Mouse (Mus musculus) liver, embryonic 11.5 days (tissue): Measurements from ENCODE around the gene Kat6b. TPM values are rescaled to one million over a fixed set of nuclear protein-coding genes. Genes with fewer than 3 reads are reported as not detected.

Experiments used
- ATAC-seq: fragments of 200-750 bp; cut with Nextera tagmentation; replicated peaks from 2 replicates; pipeline ENCODE4 v1.8.0; 2017; ENCODE audit warnings: moderate number of reproducible peaks, mild to moderate bottlenecking, moderate TSS enrichment, moderate library complexity; ENCODE audit not compliant: low FRiP score
- DNase-seq: peaks from one replicate; pipeline ENCODE4 v3.0.0-alpha.2; 2017; ENCODE audit warnings: low spot score
- H3K27ac ChIP-seq: fragments of 300-500 bp; sonication (generic); 2 replicates; pipeline ENCODE4 v1.5.1; 2014; ENCODE audit warnings: mild to moderate bottlenecking, low read depth, low read length, control low read depth
- H3K27me3 ChIP-seq: fragments of 300-500 bp; sonication (generic); replicated peaks from 2 replicates; pipeline ENCODE4 v1.6.1; 2014; ENCODE audit warnings: low read length, mixed read lengths; ENCODE audit not compliant: control insufficient read depth, insufficient read depth
- H3K36me3 ChIP-seq: fragments of 300-500 bp; sonication (generic); 2 replicates; pipeline ENCODE4 v1.6.1; 2014; ENCODE audit warnings: mild to moderate bottlenecking, low read length, moderate library complexity, mixed read lengths; ENCODE audit not compliant: control insufficient read depth, insufficient read depth
- H3K4me1 ChIP-seq: fragments of 300-500 bp; sonication (generic); replicated peaks from 2 replicates; pipeline ENCODE4 v1.6.1; 2014; ENCODE audit warnings: low read length, mixed read lengths; ENCODE audit not compliant: control insufficient read depth, insufficient read depth
- H3K4me2 ChIP-seq: fragments of 300-500 bp; sonication (generic); 2 replicates; pipeline ENCODE4 v1.6.1; 2014; ENCODE audit warnings: mild to moderate bottlenecking, control low read depth, moderate library complexity
- H3K4me3 ChIP-seq: fragments of 300-500 bp; sonication (generic); 2 replicates; pipeline ENCODE4 v1.5.1; 2014; ENCODE audit warnings: low read depth, low read length, control low read depth
- H3K9ac ChIP-seq: fragments of 300-500 bp; sonication (generic); 2 replicates; pipeline ENCODE4 v1.6.1; 2014; ENCODE audit warnings: low read depth, low read length, control low read depth
- H3K9me3 ChIP-seq: fragments of 300-500 bp; sonication (generic); 2 replicates; pipeline ENCODE4 v1.6.1; 2016; ENCODE audit warnings: low read length, inconsistent platforms, mixed read lengths; ENCODE audit not compliant: control insufficient read depth
- WGBS: fragments of 180-500 bp; shearing (Covaris S2); extraction: QIAGEN DNeasy Blood & Tissue Kit; methylation state at CpG from one replicate; pipeline ENCODE4 v1.1.7; 2014; 5-methylcytosine and 5-hydroxymethylcytosine counted together
- polyA plus RNA-seq: library from polyadenylated mRNA; unstranded; fragments of >200 nt; fragmentation: Nextera tagmentation; extraction: Ambion mirVana; gene quantifications from 2 replicates; pipeline ENCODE4 v1.2.1, GENCODE M21; 2014

Gene Kat6b
- polyA plus RNA-seq: 6.7 TPM in 2 replicates

DNA sequence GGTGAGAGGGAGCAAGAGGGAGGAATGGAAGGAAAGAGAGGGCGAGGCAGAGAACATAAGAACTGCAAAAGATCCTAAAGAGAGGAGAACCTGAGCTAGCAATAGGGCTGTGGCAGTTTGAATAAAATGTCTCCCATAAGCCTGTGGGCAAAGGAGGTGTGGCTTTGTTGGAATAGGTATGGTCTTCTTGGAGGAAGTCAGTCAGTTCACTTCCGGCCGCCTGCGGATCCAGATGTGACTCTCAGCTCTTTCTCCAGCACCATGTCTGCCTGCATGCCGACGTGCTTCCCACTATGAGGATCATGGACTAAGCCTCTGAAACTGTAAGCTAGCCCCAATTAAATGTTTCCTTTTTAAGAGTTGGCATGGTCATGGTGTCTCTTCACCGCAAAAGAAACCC, at the start of gene Kat6b:
Gene Kat6b (plus strand): TSS at position 204 of the 400 bp plus-strand sequence.
- DNase-seq (no peak), ATAC-seq (no peak)
- Histone ChIP-seq H3K27ac (no peak within 1 kb of the TSS), H3K4me3 (no peak within 1 kb of the TSS), H3K27me3 (no peaks in the 10 kb centered on the region), H3K4me2 (no peak within 1 kb of the TSS), H3K9ac (no peak within 1 kb of the TSS), H3K4me1 (no peaks in the 10 kb centered on the region), H3K36me3 (no peaks in the 10 kb centered on the region), H3K9me3 (no peaks in the 10 kb centered on the region)
- WGBS: 89% methylated on average over 7 of the region's 7 CpGs

DNA sequence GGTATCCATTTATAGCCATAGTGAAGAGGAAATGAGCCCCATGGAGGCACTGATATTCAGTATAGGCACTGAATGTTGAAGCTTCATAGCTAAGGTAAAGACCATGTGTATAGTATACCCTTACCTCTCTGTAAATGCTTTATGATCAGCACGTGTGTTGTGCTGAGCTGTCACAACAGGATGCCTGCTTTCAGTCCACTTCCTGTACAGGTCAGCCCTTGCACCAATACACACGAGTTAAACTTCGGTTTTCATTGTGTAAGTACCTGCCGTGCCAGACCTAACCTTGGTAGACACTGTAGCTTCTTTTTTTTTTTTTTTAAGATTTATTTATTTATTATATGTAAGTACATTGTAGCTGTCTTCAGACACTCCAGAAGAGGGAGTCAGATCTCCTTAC, 47.8 kb upstream of the Kat6b start:
- 71% methylated on average over 4 of the region's 4 CpGs for WGBS
- no peak overlapping the region for H3K27ac ChIP-seq
- H3K36me3 ChIP-seq: no peaks in the 10 kb centered on the region; the same call in 1 of the 2 replicates
- 0 out of 2 replicates have a peak, but pooled peaks cover 3% of the 10 kb centered on the region for H3K4me1 ChIP-seq
- H3K4me3 ChIP-seq: no peak overlapping the region
- H3K27me3 ChIP-seq: no peaks in the 10 kb centered on the region
- no peaks in the 10 kb centered on the region for H3K9me3 ChIP-seq
- DNase-seq (no peak), ATAC-seq (no peak)
- no peak overlapping the region for H3K9ac ChIP-seq
- H3K4me2 ChIP-seq: no peak overlapping the region

DNA sequence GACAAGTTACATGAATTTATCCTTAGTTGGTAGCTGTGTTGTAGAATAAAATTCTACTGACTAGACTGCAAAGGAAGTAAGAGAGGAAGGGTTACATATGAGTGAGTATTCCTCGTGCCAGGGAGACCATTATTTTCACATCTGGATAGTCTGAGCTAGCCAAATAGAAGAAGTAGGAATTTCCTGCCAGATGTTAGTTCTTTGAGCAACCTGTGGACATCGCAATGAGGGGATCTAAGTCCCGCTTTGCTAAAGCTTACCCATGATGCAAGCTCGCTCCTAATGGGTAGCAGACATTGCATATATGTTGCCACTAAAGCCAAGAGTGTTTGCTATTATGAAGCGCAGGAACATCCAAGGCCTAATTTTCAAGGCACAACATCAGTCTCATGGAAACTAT, 47.2 kb upstream of the Kat6b start:
- Histone ChIP-seq H3K9ac (no peak overlapping the region), H3K27me3 (no peaks in the 10 kb centered on the region), H3K4me1 (0 out of 2 replicates have a peak, but pooled peaks cover 3% of the 10 kb centered on the region), H3K4me2 (no peak overlapping the region), H3K9me3 (no peaks in the 10 kb centered on the region), H3K36me3 (no peaks in the 10 kb centered on the region; the same call in 1 of the 2 replicates), H3K4me3 (no peak overlapping the region), H3K27ac (no peak overlapping the region)
- DNase-seq (no peak), ATAC-seq (no peak)
- 87% methylated on average over 5 of the region's 5 CpGs for WGBS

DNA sequence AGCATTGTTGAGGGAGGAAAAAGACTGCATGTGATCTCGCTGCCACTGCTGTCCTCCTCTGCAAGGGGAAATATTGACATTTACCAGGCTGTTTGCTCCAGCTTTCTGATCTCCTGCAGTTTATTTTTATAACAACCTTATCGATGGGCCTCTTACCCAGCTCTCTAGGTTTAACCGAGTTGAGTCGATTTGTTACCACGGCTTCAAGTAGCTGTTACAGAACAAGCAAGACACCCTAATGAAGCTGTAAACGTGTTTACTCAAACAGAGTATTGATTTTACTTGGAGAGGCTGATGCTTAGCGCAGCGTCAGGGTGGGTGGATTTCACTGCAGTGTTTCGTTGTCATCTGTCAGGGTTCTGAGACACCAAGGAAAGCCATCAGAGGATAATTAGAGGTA, 46.5 kb upstream of the Kat6b start:
- WGBS: 66% methylated on average over 9 of the region's 9 CpGs
- Histone ChIP-seq H3K4me2 (no peak overlapping the region), H3K4me3 (no peak overlapping the region), H3K9me3 (no peaks in the 10 kb centered on the region), H3K4me1 (0 out of 2 replicates have a peak, but pooled peaks cover 3% of the 10 kb centered on the region), H3K36me3 (no peaks in the 10 kb centered on the region; the same call in 1 of the 2 replicates), H3K9ac (no peak overlapping the region), H3K27ac (no peak overlapping the region), H3K27me3 (no peaks in the 10 kb centered on the region)
- ATAC-seq (no peak), DNase-seq (no peak)

DNA sequence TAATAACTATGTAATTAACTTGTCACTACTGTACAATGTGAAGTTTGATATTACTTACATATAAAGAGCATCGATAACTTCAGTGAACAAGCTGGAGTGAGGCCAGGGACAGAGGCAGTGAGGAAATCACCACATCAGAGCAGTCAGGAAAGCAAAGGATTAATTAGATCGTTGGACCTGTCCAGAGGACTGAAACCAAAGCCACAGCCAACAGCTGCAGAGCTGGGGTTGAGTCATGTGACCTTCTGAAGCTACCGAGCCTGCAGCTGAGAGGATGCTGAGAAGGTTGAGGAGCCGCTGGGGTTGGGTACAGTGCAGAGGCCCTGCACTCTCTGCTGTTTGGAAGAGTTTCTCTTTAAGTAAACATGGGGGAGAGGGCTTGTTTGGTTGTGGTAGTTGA, 41.4 kb upstream of the Kat6b start:
- Histone ChIP-seq H3K4me1 (no peaks in the 10 kb centered on the region), H3K4me3 (no peak overlapping the region), H3K4me2 (no peak overlapping the region), H3K9me3 (no peaks in the 10 kb centered on the region), H3K9ac (no peak overlapping the region), H3K36me3 (peaks cover 4% of the 10 kb centered on the region; the same call in 1 of the 2 replicates), H3K27ac (no peak overlapping the region), H3K27me3 (no peaks in the 10 kb centered on the region)
- no peak for DNase-seq
- ATAC-seq: no peak
- 55% methylated on average over 4 of the region's 4 CpGs for WGBS

DNA sequence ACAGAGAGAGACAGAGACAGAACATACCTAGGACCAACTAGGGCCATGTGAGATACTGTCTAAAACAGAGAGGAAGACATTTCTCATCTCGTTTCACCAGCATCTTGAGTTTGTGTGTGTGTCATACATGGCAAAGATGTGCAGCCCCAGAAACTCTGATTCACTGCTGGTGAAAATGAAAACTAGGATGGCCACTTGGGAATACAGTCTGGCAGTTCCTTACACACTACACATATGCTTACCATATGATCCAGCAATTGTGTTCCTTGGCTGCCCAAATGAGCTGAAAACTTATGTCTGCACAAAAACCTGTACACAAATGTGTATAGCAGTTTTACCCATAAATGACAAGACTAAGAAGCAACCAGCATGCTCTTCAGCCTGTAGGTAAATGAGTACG, 40.7 kb upstream of the Kat6b start:
- H3K9ac ChIP-seq: no peak overlapping the region
- ATAC-seq: no peak
- H3K9me3 ChIP-seq: no peaks in the 10 kb centered on the region
- peaks cover 4% of the 10 kb centered on the region; the same call in 1 of the 2 replicates for H3K36me3 ChIP-seq
- 88% methylated on average over 2 of the region's 2 CpGs for WGBS
- H3K4me1 ChIP-seq: no peaks in the 10 kb centered on the region
- no peak overlapping the region for H3K4me3 ChIP-seq
- H3K4me2 ChIP-seq: no peak overlapping the region
- no peak overlapping the region for H3K27ac ChIP-seq
- no peaks in the 10 kb centered on the region for H3K27me3 ChIP-seq
- no peak for DNase-seq

DNA sequence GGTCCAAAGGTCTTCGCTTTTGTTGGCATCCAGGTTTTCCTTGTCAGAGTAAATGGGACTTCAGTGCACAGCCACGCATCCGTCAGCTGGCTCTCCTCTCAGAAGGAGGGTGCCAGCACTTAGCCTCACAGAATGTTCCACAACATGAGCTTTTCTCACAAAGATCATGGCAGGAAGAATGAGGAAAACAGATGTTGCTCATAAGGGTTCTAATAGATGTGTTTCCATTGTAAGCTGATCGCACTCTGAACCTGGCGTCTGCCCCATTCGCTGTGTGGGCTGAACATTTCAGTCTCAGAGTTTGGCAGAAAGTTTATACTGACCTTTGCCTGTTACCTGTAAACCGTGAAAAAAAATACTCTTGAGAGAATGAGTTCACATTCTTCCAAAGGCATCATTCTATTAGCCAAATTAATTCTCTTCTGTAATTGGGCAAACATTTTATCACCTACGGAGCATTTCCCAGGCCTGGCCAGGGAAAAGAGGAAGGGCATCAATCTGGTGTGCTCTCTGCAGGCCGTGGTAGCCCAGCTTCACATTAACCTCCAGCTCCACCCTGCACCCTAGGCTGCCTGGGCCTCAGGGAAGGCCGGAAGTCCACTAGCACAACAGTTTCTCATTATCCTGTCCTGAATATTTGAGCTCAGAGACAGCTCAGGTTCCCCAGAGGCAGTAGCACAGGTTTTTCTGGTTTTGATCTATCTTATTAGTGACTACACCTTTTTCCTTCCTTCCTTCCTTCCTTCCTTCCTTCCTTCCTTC, 39.3 kb upstream of the Kat6b start:
- ATAC-seq (no peak), DNase-seq (no peak)
- 76% methylated on average over 10 of the region's 10 CpGs for WGBS

DNA sequence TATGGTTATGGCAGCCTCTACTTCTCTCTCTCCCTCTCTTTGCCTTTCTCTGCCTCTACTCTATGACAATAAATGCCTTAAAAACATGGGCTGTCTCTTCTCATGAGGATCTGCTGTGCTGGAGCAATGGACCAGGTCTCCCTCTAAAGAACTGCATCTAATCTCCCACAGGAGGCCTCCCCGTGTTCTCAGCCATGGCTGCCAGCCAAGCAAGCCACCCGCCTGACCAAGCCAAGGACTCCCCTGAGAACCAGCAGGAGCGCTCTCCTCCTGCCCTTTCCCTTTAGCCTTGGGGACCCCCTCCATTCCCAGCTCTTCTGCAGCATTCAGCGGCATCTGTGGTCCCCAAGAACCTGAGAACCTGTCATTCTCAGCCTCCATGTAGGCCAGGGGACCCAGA, 28.7 kb upstream of the Kat6b start:
- no peak for DNase-seq
- no peaks in the 10 kb centered on the region for H3K4me1 ChIP-seq
- ATAC-seq: no peak
- H3K27me3 ChIP-seq: no peaks in the 10 kb centered on the region
- H3K36me3 ChIP-seq: no peaks in the 10 kb centered on the region
- no peaks in the 10 kb centered on the region for H3K9me3 ChIP-seq
- H3K4me3 ChIP-seq: no peak overlapping the region
- 76% methylated on average over 4 of the region's 4 CpGs for WGBS
- H3K9ac ChIP-seq: no peak overlapping the region
- no peak overlapping the region for H3K27ac ChIP-seq
- H3K4me2 ChIP-seq: no peak overlapping the region

More for the DNA sequence above, 39.3 kb upstream of the Kat6b start:
- Histone ChIP-seq H3K9ac (no peak overlapping the region), H3K9me3 (no peaks in the 10 kb centered on the region), H3K4me2 (no peak overlapping the region), H3K4me1 (no peaks in the 10 kb centered on the region), H3K27ac (no peak overlapping the region), H3K36me3 (peaks cover 4% of the 10 kb centered on the region; the same call in 1 of the 2 replicates), H3K4me3 (no peak overlapping the region), H3K27me3 (no peaks in the 10 kb centered on the region)

DNA sequence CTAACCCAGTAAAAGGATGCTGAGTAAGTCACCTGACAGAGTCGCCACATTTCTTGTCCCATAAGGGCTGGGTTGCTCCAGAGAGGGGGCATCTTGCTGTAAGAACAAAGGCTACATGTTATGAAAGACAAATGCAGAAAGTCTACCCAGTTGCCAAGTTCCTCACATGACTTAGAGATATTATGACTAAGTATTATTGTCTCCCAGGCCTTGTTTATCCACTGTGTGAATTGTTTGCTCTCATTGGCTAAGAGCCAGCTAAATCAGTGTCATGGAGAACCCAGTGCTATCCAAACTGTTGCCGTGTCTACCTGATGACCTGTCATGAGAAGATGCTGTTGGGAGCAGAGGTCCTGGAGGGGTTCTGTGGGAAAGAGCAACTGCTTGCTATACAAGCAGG, 27.3 kb upstream of the Kat6b start:
- H3K36me3 ChIP-seq: no peaks in the 10 kb centered on the region
- no peak overlapping the region for H3K4me2 ChIP-seq
- WGBS: 83% methylated on average over 2 of the region's 2 CpGs
- H3K4me3 ChIP-seq: no peak overlapping the region
- no peak overlapping the region for H3K27ac ChIP-seq
- no peak overlapping the region for H3K9ac ChIP-seq
- no peaks in the 10 kb centered on the region for H3K9me3 ChIP-seq
- no peak for DNase-seq
- no peaks in the 10 kb centered on the region for H3K27me3 ChIP-seq
- H3K4me1 ChIP-seq: no peaks in the 10 kb centered on the region
- no peak for ATAC-seq
